Mouse (Mus musculus) limb, embryonic 14.5 days (tissue): ENCODE measurements around the gene Tagln2. TPM values are rescaled to one million over a fixed set of nuclear protein-coding genes. Genes with fewer than 3 reads are reported as not detected.

Experiments used
- ATAC-seq: fragments of 200-750 bp; cut with Nextera tagmentation; 2 replicates; pipeline ENCODE4 v1.8.0; 2017; ENCODE audit warnings: low read depth, moderate number of reproducible peaks, moderate TSS enrichment; ENCODE audit not compliant: low FRiP score
- DNase-seq: peaks from one replicate; pipeline ENCODE4 v3.0.0-alpha.2; 2015; ENCODE audit warnings: low spot score
- H3K27ac ChIP-seq: fragments of 300-500 bp; sonication (generic); replicated peaks from 2 replicates; pipeline ENCODE4 v1.5.1; 2014; ENCODE audit warnings: low read depth, mild to moderate bottlenecking, low read length, moderate library complexity, mixed read lengths
- H3K27me3 ChIP-seq: fragments of 300-500 bp; sonication (generic); 2 replicates; pipeline ENCODE4 v1.6.1; 2014; ENCODE audit warnings: low read length, mixed read lengths; ENCODE audit not compliant: control insufficient read depth, insufficient read depth
- H3K36me3 ChIP-seq: fragments of 300-500 bp; sonication (generic); 2 replicates; pipeline ENCODE4 v1.6.1; 2014; ENCODE audit warnings: mild to moderate bottlenecking, low read length, moderate library complexity, mixed read lengths; ENCODE audit not compliant: control insufficient read depth, insufficient read depth
- H3K4me1 ChIP-seq: fragments of 300-500 bp; sonication (generic); 2 replicates; pipeline ENCODE4 v1.6.1; 2014; ENCODE audit warnings: antibody characterized with exemption, low read length, mixed read lengths; ENCODE audit not compliant: control insufficient read depth, insufficient read depth
- H3K4me2 ChIP-seq: fragments of 300-500 bp; sonication (generic); replicated peaks from 2 replicates; pipeline ENCODE4 v1.6.1; 2014; ENCODE audit warnings: low read depth, mild to moderate bottlenecking, low read length, moderate library complexity; ENCODE audit not compliant: severe bottlenecking
- H3K4me3 ChIP-seq: fragments of 300-500 bp; sonication (generic); replicated peaks from 2 replicates; pipeline ENCODE4 v1.5.1; 2014; ENCODE audit warnings: low read length
- H3K9ac ChIP-seq: fragments of 300-500 bp; sonication (generic); 2 replicates; pipeline ENCODE4 v1.6.1; 2014; ENCODE audit warnings: mild to moderate bottlenecking, low read depth, low read length, moderate library complexity; ENCODE audit not compliant: severe bottlenecking
- H3K9me3 ChIP-seq: fragments of 300-500 bp; sonication (generic); 2 replicates; pipeline ENCODE4 v1.6.1; 2016; ENCODE audit warnings: low read length; ENCODE audit not compliant: control insufficient read depth
- POLR2A ChIP-seq: fragments of 200-500 bp; IDR thresholded peaks from 2 replicates; pipeline ENCODE4 v1.8.0; 2012; ENCODE audit warnings: inconsistent platforms, mild to moderate bottlenecking, moderate library complexity, borderline replicate concordance; ENCODE audit not compliant: insufficient read depth, insufficient read length; ENCODE audit errors: extremely low read depth
- WGBS: fragments of 180-500 bp; shearing (Covaris S2); extraction: QIAGEN DNeasy Blood & Tissue Kit; methylation state at CpG from one replicate; pipeline ENCODE4 v1.1.7; 2014; 5-methylcytosine and 5-hydroxymethylcytosine counted together
- polyA plus RNA-seq, 2 experiments: library from polyadenylated mRNA; depleted of rRNA in 1 of 2; stranded (reverse) in 1 of 2; unstranded in 1 of 2; fragments of >200 nt; fragmentation: Nextera tagmentation in 1 of 2; extraction: Ambion mirVana in 1 of 2; gene quantifications; 2 replicates each; pipeline versions ENCODE4 v1.2.1 to v1.2.3; 2012 to 2014

Tagln2 gene
- polyA plus RNA-seq, 2 experiments: 134 to 155 TPM

GRCm38 (mm10) chr1:172463387-172464333 lies 36.2 kb upstream of the Tagln2 start:
- H3K27ac ChIP-seq: no peak overlapping the region
- H3K4me3 ChIP-seq: no peak overlapping the region
- H3K9ac ChIP-seq: no peak overlapping the region
- H3K4me2 ChIP-seq: no peak overlapping the region
- no peaks in the 10 kb centered on the region for H3K27me3 ChIP-seq
- ATAC-seq (no peak), DNase-seq (no peak)
- no peak for TF ChIP-seq POLR2A
- H3K4me1 ChIP-seq: no peaks in the 10 kb centered on the region
- no peaks in the 10 kb centered on the region for H3K9me3 ChIP-seq
- no peaks in the 10 kb centered on the region for H3K36me3 ChIP-seq
- 80% methylated on average over 16 of the region's 16 CpGs for WGBS

- Histone ChIP-seq H3K4me3 (no peak overlapping the region), H3K27me3 (no peaks in the 10 kb centered on the region), H3K9me3 (no peaks in the 10 kb centered on the region), H3K27ac (no peak overlapping the region), H3K9ac (no peak overlapping the region), H3K36me3 (no peaks in the 10 kb centered on the region), H3K4me1 (no peaks in the 10 kb centered on the region), H3K4me2 (no peak overlapping the region)
- 82% methylated on average over 11 of the region's 11 CpGs for WGBS
- no peak for TF ChIP-seq POLR2A
- no peak for ATAC-seq
- no peak for DNase-seq
Observed at GRCm38 (mm10) chr1:172468301-172468877, 31.5 kb upstream of the Tagln2 start.

- no peak overlapping the region for H3K4me2 ChIP-seq
- H3K36me3 ChIP-seq: no peaks in the 10 kb centered on the region
- H3K4me3 ChIP-seq: no peak overlapping the region
- no peak for DNase-seq
- H3K4me1 ChIP-seq: no peaks in the 10 kb centered on the region
- 76% methylated on average over 5 of the region's 5 CpGs for WGBS
- no peak overlapping the region for H3K27ac ChIP-seq
- H3K9me3 ChIP-seq: no peaks in the 10 kb centered on the region
- H3K27me3 ChIP-seq: no peaks in the 10 kb centered on the region
- H3K9ac ChIP-seq: no peak overlapping the region
- no peak for TF ChIP-seq POLR2A
- ATAC-seq: no peak
Observed at GRCm38 (mm10) chr1:172469373-172469772, 30.5 kb upstream of the Tagln2 start.

- ATAC-seq (no peak), DNase-seq (no peak)
- TF ChIP-seq POLR2A: no peak
- no peaks in the 10 kb centered on the region for H3K4me1 ChIP-seq
- H3K27ac ChIP-seq: no peak overlapping the region
- no peaks in the 10 kb centered on the region for H3K9me3 ChIP-seq
- H3K9ac ChIP-seq: no peak overlapping the region
- no peaks in the 10 kb centered on the region for H3K27me3 ChIP-seq
- no peak overlapping the region for H3K4me3 ChIP-seq
- WGBS: 67% methylated on average over 8 of the region's 8 CpGs
- H3K4me2 ChIP-seq: no peak overlapping the region
- no peaks in the 10 kb centered on the region for H3K36me3 ChIP-seq
Observed at GRCm38 (mm10) chr1:172469810-172470448, 29.9 kb upstream of the Tagln2 start.

GRCm38 (mm10) chr1:172472909-172473308 lies 26.9 kb upstream of the Tagln2 start:
- no peaks in the 10 kb centered on the region for H3K9me3 ChIP-seq
- no peaks in the 10 kb centered on the region for H3K4me1 ChIP-seq
- no peak for TF ChIP-seq POLR2A
- H3K9ac ChIP-seq: no peak overlapping the region
- H3K27me3 ChIP-seq: no peaks in the 10 kb centered on the region
- no peak overlapping the region for H3K27ac ChIP-seq
- ATAC-seq: no peak
- no peak overlapping the region for H3K4me2 ChIP-seq
- no peaks in the 10 kb centered on the region for H3K36me3 ChIP-seq
- no peak overlapping the region for H3K4me3 ChIP-seq
- DNase-seq: no peak
